Mouse (Mus musculus) subcutaneous adipose tissue, adult 2 months (tissue): ENCODE measurements around the gene Tfap2e. TPM values are rescaled to one million over a fixed set of nuclear protein-coding genes. Genes with fewer than 3 reads are reported as not detected.

Source experiments
- polyA plus RNA-seq: library from polyadenylated mRNA; depleted of rRNA; stranded (reverse); fragments of >200 nt; gene quantifications from 2 replicates; pipeline ENCODE4 v1.2.3, GENCODE M21; 2012; ENCODE audit warnings: low replicate concordance; rRNA removed

Gene Tfap2e
- polyA plus RNA-seq, result not detected in 2 replicates

GRCm38 (mm10) chr4:126736001-126736414 lies at the start of gene Tfap2e:
Gene Tfap2e (minus strand): TSS chr4:126736240.

DNA sequence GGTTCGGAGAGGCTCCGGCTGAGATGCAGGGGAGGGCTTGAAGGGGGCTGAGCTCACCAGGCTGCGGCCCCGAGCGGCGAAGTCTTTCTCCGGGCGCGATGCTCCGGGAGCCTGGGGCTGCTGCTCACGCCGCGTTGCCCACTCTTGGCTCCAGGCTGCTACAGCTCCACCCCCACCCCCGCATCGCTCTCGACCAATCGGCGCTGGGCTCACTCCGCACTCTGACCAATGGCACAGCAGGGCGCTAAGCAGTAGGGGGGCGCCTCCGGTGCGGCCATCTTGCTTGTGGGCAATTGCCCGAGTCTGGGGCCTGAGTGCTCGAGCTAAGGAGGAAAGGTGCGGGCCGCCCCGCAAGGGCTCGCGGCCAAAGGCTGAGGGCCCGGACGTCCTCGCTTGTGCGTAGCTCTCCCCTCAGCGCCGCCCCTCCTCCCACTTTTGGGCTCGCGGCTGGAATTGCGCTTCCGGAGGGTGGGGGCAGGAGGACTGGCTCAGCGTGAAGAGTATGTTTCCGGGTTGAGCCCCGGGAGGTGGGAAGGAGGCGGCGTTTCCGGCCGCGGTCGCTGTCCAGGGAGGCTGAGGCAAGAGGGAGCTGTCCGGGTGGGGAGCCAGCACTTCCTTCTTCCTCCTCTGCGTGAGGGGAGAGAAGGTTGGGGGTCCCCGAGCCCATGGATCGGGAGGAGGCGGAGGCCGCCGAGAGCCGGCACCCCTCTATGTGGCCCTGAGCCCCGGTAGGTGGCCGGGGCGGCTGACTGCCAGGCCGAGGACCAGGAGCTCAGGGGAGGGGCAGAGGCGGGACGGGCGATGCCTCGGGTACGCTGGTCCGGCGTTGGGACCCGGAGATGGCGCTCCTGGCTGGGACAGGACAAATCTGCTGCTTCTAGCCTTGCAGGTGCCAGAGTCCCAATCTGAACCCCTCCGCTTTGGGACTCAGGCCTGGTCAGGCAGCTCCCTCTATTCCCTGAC lies 17.5 kb upstream of the Tfap2e start, which contains the start of the genes Ncdn and AU040320:
Gene Ncdn, minus strand, starts transcription at position 171 of the 963 bp plus-strand sequence.
Gene AU040320, plus strand, starts transcription at position 277 of the 963 bp plus-strand sequence.

GRCm38 (mm10) chr4:126677054-126678003 lies 58.7 kb downstream of the Tfap2e start, which contains the start of gene Psmb2:
Gene Psmb2 (plus strand): TSS chr4:126677630.

Other genes starting within 250 kb of the Tfap2e start
- 1.8 and 2.2 TPM in 2 replicates for gene Ago4, start 202.8 kb downstream of the Tfap2e start, polyA plus RNA-seq
- gene Clspn, start 179.3 kb downstream of the Tfap2e start, polyA plus RNA-seq, result 0.33 and 1.7 TPM in 2 replicates
- 23.8 and 25.6 TPM in 2 replicates for gene 5730409E04Rik, start 126.4 kb downstream of the Tfap2e start, polyA plus RNA-seq
- 233 and 266 TPM in 2 replicates for gene Psmb2, start 58.6 kb downstream of the Tfap2e start, polyA plus RNA-seq
- 27.6 and 43.6 TPM in 2 replicates for gene Ncdn, start 17.2 kb upstream of the Tfap2e start, polyA plus RNA-seq
- gene AU040320, start 17.3 kb upstream of the Tfap2e start, polyA plus RNA-seq, result 34.4 and 35.0 TPM in 2 replicates
- gene Zmym4, start 231.9 kb upstream of the Tfap2e start, polyA plus RNA-seq, result 5.5 and 11.6 TPM in 2 replicates